Mouse (Mus musculus) v-Abl transformed pro-B cells (cell line): ENCODE measurements at regions not wholly inside any gene's neighbourhood (a gene's known extent, or its start where the extent isn't known, plus 50 kb on each side); places are given as distances from the start of the nearest gene placed in this dataset.
"Not testable (repeated sequence)": the region's sequence is repeated elsewhere in the genome, so short reads cannot be mapped to it uniquely, and the experiment has no call there.

Experiments used
- in situ Hi-C, 2 experiments: fragments of 400-800 bp; cut with MboI; formaldehyde crosslinking; loops; one replicate each; pipeline ENCODE4 v1.15.1; 2025; ENCODE audit not compliant: unreplicated experiment in 2 of 2

- in situ Hi-C loops: no loop called here
These were observed 297.9 kb upstream of the Pex5l start for GRCm38 (mm10) chr3:33440905-33441304.

GRCm38 (mm10) chr3:33440500-33440899 lies 297.5 kb upstream of the Pex5l start:
- in situ Hi-C loops: no loop called here

- in situ Hi-C loops: no loop called here
These were observed 273.9 kb upstream of the Pex5l start for GRCm38 (mm10) chr3:33416922-33417321.

- in situ Hi-C loops: no loop called here
These were observed 273.3 kb upstream of the Pex5l start for GRCm38 (mm10) chr3:33416321-33416720.

GRCm38 (mm10) chr3:33401904-33402303 lies 258.9 kb upstream of the Pex5l start:
- in situ Hi-C loops: no loop called here

GRCm38 (mm10) chr3:33399321-33399720 lies 256.3 kb upstream of the Pex5l start:
- in situ Hi-C loops: no loop called here

- in situ Hi-C loops: no loop called here
These were observed 255.3 kb upstream of the Pex5l start for GRCm38 (mm10) chr3:33398326-33398725.

GRCm38 (mm10) chr3:33397217-33397616 lies 254.2 kb upstream of the Pex5l start:
- in situ Hi-C loops: no loop called here

- in situ Hi-C loops: no loop called here
These were observed 249.4 kb upstream of the Pex5l start for GRCm38 (mm10) chr3:33392541-33392822.

- in situ Hi-C loops: no loop called here
These were observed 248.9 kb upstream of the Pex5l start for GRCm38 (mm10) chr3:33391765-33392540.

- in situ Hi-C loops: no loop called here
These were observed 245.1 kb upstream of the Pex5l start for GRCm38 (mm10) chr3:33388171-33388570.

GRCm38 (mm10) chr3:33383622-33384021 lies 240.6 kb upstream of the Pex5l start:
- in situ Hi-C loops: no loop called here

- in situ Hi-C loops: no loop called here
These were observed 236.6 kb upstream of the Pex5l start for GRCm38 (mm10) chr3:33379604-33380003.

GRCm38 (mm10) chr3:33375161-33375560 lies 232.1 kb upstream of the Pex5l start:
- in situ Hi-C loops: no loop called here

GRCm38 (mm10) chr3:33372806-33373205 lies 229.8 kb upstream of the Pex5l start:
- in situ Hi-C loops: no loop called here

GRCm38 (mm10) chr3:33363521-33363920 lies 220.5 kb upstream of the Pex5l start:
- in situ Hi-C loops: no loop called here

- in situ Hi-C loops: no loop called here
These were observed 217.0 kb upstream of the Pex5l start for GRCm38 (mm10) chr3:33360030-33360429.

GRCm38 (mm10) chr3:33353860-33354259 lies 210.8 kb upstream of the Pex5l start:
- in situ Hi-C loops: no loop called here

- in situ Hi-C loops: no loop called here
These were observed 207.9 kb upstream of the Pex5l start for GRCm38 (mm10) chr3:33350986-33351385.

GRCm38 (mm10) chr3:33334056-33334455 lies 191.0 kb upstream of the Pex5l start:
- in situ Hi-C loops: no loop called here

- in situ Hi-C loops: not testable (repeated sequence)
These were observed 174.6 kb upstream of the Pex5l start for GRCm38 (mm10) chr3:33317691-33318090.

- in situ Hi-C loops: no loop called here
These were observed 169.3 kb upstream of the Pex5l start for GRCm38 (mm10) chr3:33312230-33312825.
